Mouse (Mus musculus) right cerebral cortex, adult 18-20 months (tissue): Measurements from ENCODE around the gene Usp9x.

Source experiments
- DNase-seq: peaks from one replicate; pipeline ENCODE4 v3.0.0; 2022; ENCODE audit warnings: mixed read lengths

Gene Usp9x

DNA sequence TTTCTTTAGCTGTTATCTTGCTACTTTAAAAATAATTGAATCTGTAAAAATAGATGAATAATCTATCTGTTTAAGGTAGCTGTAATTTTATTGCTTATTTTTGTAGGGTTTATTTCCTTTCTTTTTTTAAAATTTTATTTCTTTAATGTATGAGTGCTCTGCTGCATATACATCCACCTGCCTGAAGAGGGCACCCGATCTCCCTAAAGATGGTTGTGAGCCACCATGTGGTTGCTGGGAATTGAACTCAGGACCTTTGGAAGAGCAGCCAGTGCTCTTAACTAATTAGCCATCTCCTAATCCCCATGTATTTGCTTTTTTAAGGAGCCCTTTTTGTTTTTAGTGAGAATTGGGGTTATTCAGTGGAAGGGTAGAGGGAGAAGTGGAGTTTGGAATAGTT lies 14.3 kb downstream of the Usp9x start:
- DNase-seq: no peak

DNA sequence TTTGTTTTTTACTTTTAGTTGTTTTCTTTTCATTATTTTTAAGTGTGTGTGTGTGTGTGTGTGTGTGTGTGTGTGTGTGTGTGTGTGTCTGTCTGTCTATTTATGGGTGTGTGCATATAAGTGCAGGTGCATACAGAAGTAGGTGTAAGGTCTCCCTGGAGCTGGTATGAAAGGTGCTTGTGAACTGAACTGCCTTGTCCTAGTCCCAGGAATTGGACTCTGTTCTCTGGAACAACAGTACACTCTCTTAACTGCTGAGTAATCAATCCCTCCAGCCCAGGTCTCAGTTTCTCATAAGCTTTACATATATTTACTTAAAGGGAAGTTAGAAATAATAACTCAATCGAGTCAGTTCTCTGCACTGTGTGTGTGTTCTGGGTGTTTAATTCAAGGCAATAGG lies 25.7 kb downstream of the Usp9x start:
- no peak for DNase-seq

DNA sequence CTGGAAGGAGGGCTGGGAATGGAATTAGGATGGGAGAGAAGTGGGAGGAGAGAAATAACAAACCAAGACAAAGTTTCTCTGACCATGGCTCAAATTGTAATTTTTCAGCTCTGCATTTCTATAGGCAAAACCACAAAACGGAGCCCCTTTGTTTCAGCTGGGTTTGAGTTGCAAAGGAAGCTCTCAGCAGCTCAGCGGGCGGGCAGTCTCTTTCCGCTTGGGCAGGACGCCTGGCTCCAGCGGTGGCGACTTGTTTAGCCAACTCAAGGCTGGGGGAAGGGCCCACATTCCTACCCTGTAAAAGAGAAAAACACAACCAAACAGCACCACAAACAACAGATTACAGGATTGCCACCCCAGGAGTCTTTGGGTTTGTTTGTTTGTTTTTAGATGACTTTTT lies 135.2 kb downstream of the Usp9x start:
- DNase-seq: no peak

DNA sequence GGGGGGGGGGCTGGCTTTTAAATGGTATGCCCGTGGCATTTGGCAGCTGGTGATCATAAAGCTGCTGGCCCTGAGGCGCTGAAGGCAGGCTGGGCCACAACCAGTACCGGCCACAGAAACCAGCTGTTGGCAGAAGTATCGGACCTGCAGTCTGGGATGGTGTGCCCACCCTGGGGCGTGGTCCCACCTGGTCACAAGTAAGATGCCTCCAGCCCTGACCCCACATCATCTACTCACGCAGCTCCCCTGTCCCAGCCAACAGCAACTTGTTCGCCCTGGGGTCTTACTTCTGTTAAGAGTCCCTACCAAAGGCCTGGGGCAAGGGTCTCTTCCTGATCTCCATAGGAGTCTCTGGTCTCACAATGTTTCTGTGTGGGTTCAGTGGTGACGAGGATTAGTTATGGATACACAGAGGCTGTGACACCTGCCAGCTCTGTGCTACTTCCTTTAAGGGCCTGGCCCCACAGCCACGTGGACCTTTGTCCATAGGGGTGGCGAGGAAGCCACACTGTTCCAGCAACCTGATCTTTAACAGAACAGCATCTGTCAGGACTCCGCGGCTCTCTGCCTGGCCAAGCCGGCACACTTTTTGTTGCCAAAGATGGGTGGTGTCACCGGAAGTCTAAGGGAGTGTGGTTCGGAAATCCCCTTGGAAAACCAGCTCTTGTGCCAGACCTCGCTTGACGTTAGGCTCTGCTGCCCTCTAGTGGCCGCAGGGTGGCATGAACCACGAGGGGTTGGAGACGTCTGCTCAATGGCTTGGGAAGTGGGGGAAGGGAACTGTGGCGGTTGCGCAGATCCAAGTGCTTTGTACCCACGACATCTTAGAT lies 136.4 kb downstream of the Usp9x start:
- DNase-seq: peak; percentile 87

DNA sequence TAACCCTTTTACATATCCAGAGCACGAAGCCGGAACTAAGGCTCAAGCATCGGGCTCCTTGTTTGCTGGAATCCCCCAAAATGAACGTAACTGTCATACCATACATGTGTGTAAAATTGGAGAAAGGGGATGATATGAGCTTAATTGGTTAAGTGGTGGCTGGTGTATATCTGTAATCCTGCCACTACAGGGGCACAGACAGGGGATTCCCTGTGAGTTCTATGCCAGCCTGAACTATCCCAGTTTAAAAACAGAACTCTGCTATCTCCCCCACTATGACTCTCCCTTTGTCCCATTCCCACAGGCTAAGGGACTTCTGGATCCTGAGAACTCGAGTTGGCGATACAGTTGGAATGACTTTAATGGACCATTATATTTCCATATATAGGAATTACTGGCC lies 137.1 kb downstream of the Usp9x start:
- peak; percentile 1 for DNase-seq

DNA sequence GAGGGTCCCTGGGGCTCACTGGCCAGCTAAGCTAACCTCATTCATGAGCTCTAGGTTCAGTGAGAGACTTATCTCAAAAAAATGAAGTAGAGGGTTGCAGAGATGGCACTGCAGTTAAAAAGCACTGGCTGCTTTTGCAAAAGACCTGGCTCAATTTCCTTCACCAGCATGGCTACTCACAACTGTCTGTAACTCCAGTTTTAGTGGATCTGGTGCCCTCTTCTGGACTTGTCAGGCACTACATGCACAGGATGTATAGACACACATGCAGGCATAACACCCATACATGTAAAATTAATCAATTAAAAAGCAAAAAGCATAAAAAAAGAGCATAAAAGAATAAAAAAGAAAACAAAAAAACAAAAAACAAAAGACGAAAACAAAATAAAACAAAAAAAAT lies 143.0 kb downstream of the Usp9x start:
- DNase-seq: no peak
